Mouse (Mus musculus) heart, embryonic 12.5 days (tissue): ENCODE data around the gene Tgfbr2. TPM values are rescaled to one million over a fixed set of nuclear protein-coding genes. Genes with fewer than 3 reads are reported as not detected.

Experiments used
- ATAC-seq: fragments of 200-750 bp; cut with Nextera tagmentation; 2 replicates; pipeline ENCODE4 v1.8.0; 2017; ENCODE audit warnings: moderate TSS enrichment, moderate library complexity; ENCODE audit not compliant: insufficient number of reproducible peaks, low FRiP score
- H3K27ac ChIP-seq: fragments of 300-500 bp; sonication (generic); 2 replicates; pipeline ENCODE4 v1.5.1; 2016; ENCODE audit warnings: mild to moderate bottlenecking, moderate library complexity; ENCODE audit not compliant: poor library complexity, severe bottlenecking
- H3K27me3 ChIP-seq: fragments of 300-500 bp; sonication (generic); replicated peaks from 2 replicates; pipeline ENCODE4 v1.6.1; 2016; ENCODE audit warnings: mild to moderate bottlenecking, moderate library complexity
- H3K36me3 ChIP-seq: fragments of 300-500 bp; sonication (generic); 2 replicates; pipeline ENCODE4 v1.6.1; 2016; ENCODE audit warnings: mild to moderate bottlenecking, moderate library complexity
- H3K4me1 ChIP-seq: fragments of 300-500 bp; sonication (generic); replicated peaks from 2 replicates; pipeline ENCODE4 v1.6.1; 2016; ENCODE audit warnings: mild to moderate bottlenecking
- H3K4me2 ChIP-seq: fragments of 300-500 bp; sonication (generic); 2 replicates; pipeline ENCODE4 v1.6.1; 2016; ENCODE audit warnings: mild to moderate bottlenecking, moderate library complexity
- H3K4me3 ChIP-seq: fragments of 300-500 bp; sonication (generic); 2 replicates; pipeline ENCODE4 v1.5.1; 2016; ENCODE audit warnings: mild to moderate bottlenecking
- H3K9ac ChIP-seq: fragments of 300-500 bp; sonication (generic); 2 replicates; pipeline ENCODE4 v1.6.1; 2016; ENCODE audit warnings: mild to moderate bottlenecking, moderate library complexity
- H3K9me3 ChIP-seq: fragments of 300-500 bp; sonication (generic); replicated peaks from 2 replicates; pipeline ENCODE4 v1.6.1; 2016; ENCODE audit warnings: mild to moderate bottlenecking, moderate library complexity
- WGBS: fragments of 180-500 bp; shearing (Covaris S2); methylation state at CpG from one replicate; pipeline ENCODE4 v1.1.7; 2016; 5-methylcytosine and 5-hydroxymethylcytosine counted together
- polyA plus RNA-seq: library from polyadenylated mRNA; unstranded; fragments of >200 nt; fragmentation: Nextera tagmentation; extraction: Ambion mirVana; gene quantifications from 2 replicates; pipeline ENCODE4 v1.2.1, GENCODE M21; 2016

Tgfbr2 gene
- polyA plus RNA-seq, 1 experiment from 2014 or later: 22.0 TPM

DNA sequence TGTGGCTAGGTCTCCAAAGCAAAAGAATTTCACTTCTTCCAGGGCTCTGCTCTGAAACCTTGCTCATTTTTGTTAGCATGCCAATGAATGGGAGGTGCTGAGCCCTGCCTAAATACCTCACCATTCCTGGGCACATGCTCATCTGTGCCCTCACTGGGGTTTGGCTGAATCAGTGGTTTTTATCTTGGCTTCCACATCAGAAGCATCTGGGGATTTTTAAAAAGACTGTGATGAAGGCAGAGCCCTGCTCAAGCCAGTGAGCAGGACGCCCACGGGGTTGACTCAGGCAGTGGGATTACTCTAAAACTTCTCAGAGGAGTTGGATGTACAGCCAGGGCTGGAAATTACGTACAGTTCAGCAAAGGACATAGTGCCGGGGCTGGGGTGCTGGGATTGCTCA, 22.3 kb downstream of the Tgfbr2 start:
- no peak overlapping the region for H3K4me3 ChIP-seq
- no peak overlapping the region for H3K9ac ChIP-seq
- WGBS: 76% methylated on average over 4 of the region's 4 CpGs
- H3K4me1 ChIP-seq: peaks cover 37% of the 10 kb centered on the region
- H3K4me2 ChIP-seq: no peak overlapping the region
- H3K27me3 ChIP-seq: no peaks in the 10 kb centered on the region
- H3K9me3 ChIP-seq: peaks cover 7% of the 10 kb centered on the region; the same call in 1 of the 2 replicates
- H3K36me3 ChIP-seq: peaks cover 23% of the 10 kb centered on the region
- H3K27ac ChIP-seq: no peak overlapping the region
- ATAC-seq: no peak

DNA sequence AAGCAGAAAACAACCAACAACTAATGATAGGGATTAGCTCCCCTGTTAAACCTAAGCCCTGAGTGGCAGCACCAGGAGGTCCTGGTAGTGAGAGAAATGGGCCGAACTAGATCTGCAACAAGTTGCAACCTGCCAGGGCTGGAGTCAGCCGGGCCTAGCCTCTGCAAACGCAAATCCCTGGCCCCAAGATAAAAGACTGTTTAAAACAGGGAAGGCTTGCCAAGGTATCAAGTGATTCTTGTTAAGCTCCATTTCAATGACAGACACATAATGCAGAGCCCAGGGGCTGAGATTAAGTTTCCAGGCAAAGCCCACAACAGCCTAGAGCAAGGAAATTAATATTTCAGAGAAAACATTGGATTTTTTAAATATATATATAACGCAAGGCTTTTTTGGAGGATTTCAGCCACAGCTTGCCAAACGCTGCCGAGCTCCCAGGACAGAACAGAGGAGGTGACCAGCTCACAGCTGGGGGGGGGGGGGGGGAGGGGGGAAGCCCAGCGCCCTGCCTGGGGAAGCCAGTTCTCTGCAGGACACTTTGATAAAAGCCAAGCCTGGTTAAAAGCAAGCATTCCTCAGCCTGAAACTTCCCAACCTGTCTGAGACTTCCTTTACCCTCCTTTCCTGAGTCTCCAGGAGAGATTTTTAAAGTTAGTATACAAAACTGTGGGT, 24.3 kb downstream of the Tgfbr2 start:
- Histone ChIP-seq H3K27me3 (no peaks in the 10 kb centered on the region), H3K4me3 (no peak overlapping the region), H3K4me1 (peaks cover 50% of the 10 kb centered on the region), H3K9me3 (peaks cover 7% of the 10 kb centered on the region; the same call in 1 of the 2 replicates), H3K27ac (peak overlapping the region; percentile 61), H3K4me2 (peak overlapping the region; percentile 17; the same call in 1 of the 2 replicates), H3K36me3 (peaks cover 13% of the 10 kb centered on the region), H3K9ac (no peak overlapping the region)
- ATAC-seq: peak; percentile 37; the same call in 1 of the 2 replicates
- WGBS: 15% methylated on average over 6 of the region's 7 CpGs

DNA sequence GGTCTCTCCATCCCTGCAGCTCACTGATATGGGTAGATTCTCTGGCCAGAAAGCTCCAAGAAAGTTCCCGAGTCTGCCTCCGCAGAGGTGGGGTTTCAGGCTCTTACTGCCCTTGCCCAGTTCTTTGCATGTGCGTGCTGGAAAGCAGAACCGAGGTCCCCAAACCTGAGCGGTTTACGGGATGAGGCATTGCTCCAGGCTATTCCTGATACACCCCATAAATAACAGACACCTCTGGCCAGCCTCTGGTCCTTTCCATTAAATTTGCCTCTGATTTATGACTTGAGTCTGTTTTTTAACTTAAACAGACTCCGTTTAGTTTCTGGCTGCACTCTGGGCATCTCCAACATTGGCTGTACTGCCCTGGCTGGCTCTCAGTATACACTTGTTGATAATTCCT, 26.4 kb downstream of the Tgfbr2 start:
- Histone ChIP-seq H3K9ac (no peak overlapping the region), H3K4me2 (no peak overlapping the region), H3K27me3 (no peaks in the 10 kb centered on the region), H3K9me3 (no peaks in the 10 kb centered on the region), H3K27ac (no peak overlapping the region), H3K4me3 (no peak overlapping the region), H3K36me3 (no peaks in the 10 kb centered on the region), H3K4me1 (peaks cover 68% of the 10 kb centered on the region)
- ATAC-seq: no peak
- 89% methylated on average over 7 of the region's 7 CpGs for whole genome bisulfite sequencing

DNA sequence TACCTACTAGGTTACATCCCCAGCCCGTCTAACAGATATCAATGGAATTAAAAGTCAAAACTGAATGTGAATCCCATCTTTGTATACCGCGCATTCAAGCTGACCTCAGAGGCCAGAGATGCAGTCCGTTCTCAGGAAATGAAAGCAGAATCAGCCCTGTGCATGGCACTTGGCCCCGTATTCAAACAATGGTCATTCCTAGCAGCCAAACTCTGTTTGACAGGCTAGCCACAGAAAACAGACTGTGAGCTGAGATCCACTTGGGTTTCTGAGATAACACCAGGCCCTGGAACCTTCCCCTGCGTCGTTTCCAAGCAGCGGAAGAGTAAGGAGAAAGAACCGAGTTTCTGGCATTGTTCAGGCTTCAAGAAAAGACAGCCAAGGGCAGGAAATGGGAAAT, 28.9 kb downstream of the Tgfbr2 start:
- 26% methylated on average over 9 of the region's 9 CpGs for WGBS
- peak; percentile 52; the same call in 1 of the 2 replicates for ATAC-seq
- H3K9ac ChIP-seq: no peak overlapping the region
- H3K27me3 ChIP-seq: no peaks in the 10 kb centered on the region
- H3K27ac ChIP-seq: peak overlapping the region; percentile 88
- no peak overlapping the region for H3K4me3 ChIP-seq
- no peaks in the 10 kb centered on the region for H3K36me3 ChIP-seq
- H3K4me2 ChIP-seq: 0 out of 2 replicates have a peak overlapping the region, but pooled peaks have one; percentile 17
- H3K9me3 ChIP-seq: no peaks in the 10 kb centered on the region
- peaks cover 51% of the 10 kb centered on the region for H3K4me1 ChIP-seq

DNA sequence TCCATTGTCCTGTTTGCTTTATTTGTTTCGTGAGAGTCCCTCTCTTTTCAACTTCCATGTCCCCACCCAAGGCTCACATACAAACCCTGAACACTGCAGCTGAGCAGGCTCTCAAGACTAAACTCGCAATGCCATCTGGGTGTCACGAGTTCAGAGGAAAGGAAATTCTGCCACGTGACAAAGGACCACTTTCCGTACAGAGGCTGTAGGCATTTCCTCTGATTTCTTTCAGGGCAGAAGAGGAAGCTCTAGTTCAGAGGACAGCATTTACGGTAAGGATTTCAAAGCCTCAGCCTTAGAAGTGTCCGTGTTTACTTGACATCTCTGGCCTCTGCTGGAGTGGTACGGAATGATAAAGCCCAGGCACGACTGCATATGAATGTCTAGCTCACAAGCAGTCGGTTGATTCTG, 29.9 kb downstream of the Tgfbr2 start:
- ATAC-seq: peak; percentile 61; the same call in 1 of the 2 replicates
- H3K27me3 ChIP-seq: no peaks in the 10 kb centered on the region
- 0 out of 2 replicates have a peak overlapping the region, but pooled peaks have one; percentile 6 for H3K4me2 ChIP-seq
- H3K36me3 ChIP-seq: 0 out of 2 replicates have a peak, but pooled peaks cover 3% of the 10 kb centered on the region
- WGBS: 24% methylated on average over 10 of the region's 10 CpGs
- H3K4me3 ChIP-seq: no peak overlapping the region
- H3K4me1 ChIP-seq: peaks cover 43% of the 10 kb centered on the region
- no peak overlapping the region for H3K9ac ChIP-seq
- H3K27ac ChIP-seq: peak overlapping the region; percentile 88
- H3K9me3 ChIP-seq: no peaks in the 10 kb centered on the region

DNA sequence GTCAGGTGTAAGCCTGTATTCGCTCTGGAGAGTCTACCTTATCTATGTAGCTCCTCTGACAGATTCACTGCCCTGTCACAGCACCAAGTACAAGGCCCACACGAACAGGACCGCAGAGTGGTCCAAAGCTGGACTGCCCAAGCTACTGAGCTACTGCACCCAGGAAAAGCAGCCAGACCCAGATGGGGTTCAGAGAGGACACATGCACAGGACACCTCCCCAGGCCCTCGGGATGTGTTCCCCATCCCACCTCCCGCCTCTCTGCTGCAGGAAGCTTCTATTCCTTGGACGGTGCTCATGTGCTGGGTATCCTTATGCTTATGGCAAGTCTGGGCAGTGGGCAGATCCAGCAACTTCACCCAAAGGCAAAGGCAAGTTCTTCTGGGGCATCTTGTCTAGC, 34.7 kb downstream of the Tgfbr2 start:
- H3K27ac ChIP-seq: no peak overlapping the region

DNA sequence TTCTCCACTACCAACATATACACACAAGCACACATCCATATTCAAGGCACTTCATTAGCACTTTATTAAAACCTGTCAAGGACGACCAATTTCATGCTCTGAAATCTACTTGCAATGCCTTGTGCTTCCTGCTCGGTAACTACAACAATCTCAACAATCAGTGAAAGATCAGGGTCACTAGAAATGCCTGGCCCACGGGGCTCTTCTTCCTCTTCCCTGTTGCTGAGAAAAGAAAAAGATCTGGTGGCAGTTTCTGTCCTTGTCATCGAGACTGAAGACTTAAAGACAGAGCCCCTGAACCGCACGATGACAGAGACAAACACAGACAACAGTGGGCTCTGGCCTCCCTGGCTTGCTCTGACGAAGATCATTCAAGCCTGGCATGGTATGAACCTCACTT, 35.6 kb downstream of the Tgfbr2 start:
- Histone ChIP-seq H3K36me3 (0 out of 2 replicates have a peak, but pooled peaks cover 4% of the 10 kb centered on the region), H3K4me1 (peaks cover 31% of the 10 kb centered on the region), H3K27ac (no peak overlapping the region), H3K9me3 (no peaks in the 10 kb centered on the region), H3K4me3 (no peak overlapping the region), H3K4me2 (no peak overlapping the region), H3K27me3 (no peaks in the 10 kb centered on the region), H3K9ac (no peak overlapping the region)
- no peak for ATAC-seq
- 75% methylated on average over 7 of the region's 7 CpGs for WGBS

More for the DNA sequence above, 34.7 kb downstream of the Tgfbr2 start:
- H3K4me1 ChIP-seq: peaks cover 33% of the 10 kb centered on the region
- H3K9me3 ChIP-seq: no peaks in the 10 kb centered on the region
- H3K4me2 ChIP-seq: no peak overlapping the region
- 83% methylated on average over 6 of the region's 6 CpGs for WGBS
- H3K9ac ChIP-seq: no peak overlapping the region
- ATAC-seq: no peak
- H3K27me3 ChIP-seq: no peaks in the 10 kb centered on the region
- H3K4me3 ChIP-seq: no peak overlapping the region
- 0 out of 2 replicates have a peak, but pooled peaks cover 4% of the 10 kb centered on the region for H3K36me3 ChIP-seq

DNA sequence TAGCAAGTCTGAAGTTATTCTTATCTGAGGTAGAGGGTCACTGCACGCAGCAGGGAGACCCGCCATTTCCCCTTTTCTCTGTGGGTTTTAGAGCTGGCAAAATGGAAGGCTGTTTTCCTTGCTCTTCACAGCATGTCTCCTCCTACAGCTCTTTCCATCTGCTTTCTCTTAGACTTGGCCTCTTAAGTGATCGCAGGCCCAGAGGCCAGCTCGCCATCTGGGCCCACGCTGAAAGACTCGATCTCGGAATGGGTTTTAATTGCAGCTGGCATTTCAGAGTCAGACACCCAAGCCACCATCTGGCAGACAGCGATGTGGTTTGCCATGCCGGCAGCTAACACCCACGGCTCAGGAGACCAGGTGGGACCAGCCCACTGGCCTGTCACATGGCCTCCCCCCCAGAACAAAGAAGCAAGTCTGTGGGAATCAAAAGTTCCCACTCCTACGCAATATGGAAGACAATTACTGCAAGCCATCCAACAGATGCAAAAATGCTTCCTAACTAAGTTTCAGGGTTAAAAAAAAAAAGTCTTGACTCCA, 36.5 kb downstream of the Tgfbr2 start:
- no peak overlapping the region for H3K9ac ChIP-seq
- H3K27me3 ChIP-seq: no peaks in the 10 kb centered on the region
- no peaks in the 10 kb centered on the region for H3K9me3 ChIP-seq
- no peak overlapping the region for H3K4me2 ChIP-seq
- no peak for ATAC-seq
- H3K4me1 ChIP-seq: peaks cover 26% of the 10 kb centered on the region
- H3K4me3 ChIP-seq: no peak overlapping the region
- H3K27ac ChIP-seq: no peak overlapping the region
- 80% methylated on average over 11 of the region's 11 CpGs for WGBS
- H3K36me3 ChIP-seq: 0 out of 2 replicates have a peak, but pooled peaks cover 4% of the 10 kb centered on the region

DNA sequence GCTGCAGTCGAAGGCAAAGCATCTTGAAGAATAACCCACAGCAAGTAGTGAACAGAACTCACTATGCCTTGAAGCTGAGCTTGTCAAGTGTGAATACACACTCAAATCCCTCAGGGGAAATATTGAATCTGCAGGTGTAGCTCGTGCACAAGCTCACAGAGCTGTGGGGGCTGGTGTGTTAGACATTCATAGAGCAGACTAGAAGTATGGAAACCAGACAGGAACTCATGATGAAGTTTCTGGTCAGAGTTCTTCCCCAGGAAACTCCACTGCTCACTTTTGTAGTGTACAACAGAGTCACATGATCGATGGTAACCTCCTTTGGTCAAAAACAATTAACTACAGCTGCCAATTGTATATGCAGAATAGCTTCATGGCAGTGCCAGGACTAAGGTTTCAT, 37.5 kb downstream of the Tgfbr2 start:
- no peak for ATAC-seq
- no peaks in the 10 kb centered on the region for H3K9me3 ChIP-seq
- WGBS: 75% methylated on average over 3 of the region's 3 CpGs

DNA sequence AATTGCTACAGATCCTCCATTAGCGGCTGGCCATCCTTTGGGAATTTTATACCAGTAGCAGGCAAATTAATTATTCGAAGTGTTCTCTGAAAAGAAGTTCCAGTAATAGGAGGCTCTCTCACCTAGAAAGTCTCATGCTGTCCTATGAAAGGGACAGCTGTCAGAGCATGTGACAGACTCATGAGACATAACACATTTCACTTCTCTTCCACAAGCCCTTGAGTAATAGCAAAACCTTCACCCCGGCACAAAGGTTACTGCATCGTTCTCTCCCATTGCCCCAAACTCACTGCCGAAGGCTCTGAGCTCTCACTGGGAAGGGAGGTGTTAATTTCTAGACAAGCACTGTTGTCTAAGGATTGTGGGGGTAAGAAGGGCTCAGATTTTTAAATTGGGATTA, 38.3 kb downstream of the Tgfbr2 start:
- H3K4me2 ChIP-seq: no peak overlapping the region
- 0 out of 2 replicates have a peak, but pooled peaks cover 4% of the 10 kb centered on the region for H3K36me3 ChIP-seq
- no peaks in the 10 kb centered on the region for H3K27me3 ChIP-seq
- WGBS: 70% methylated on average over 5 of the region's 5 CpGs
- peaks cover 41% of the 10 kb centered on the region for H3K4me1 ChIP-seq
- ATAC-seq: no peak
- no peak overlapping the region for H3K4me3 ChIP-seq
- no peak overlapping the region for H3K9ac ChIP-seq
- H3K27ac ChIP-seq: no peak overlapping the region
- no peaks in the 10 kb centered on the region for H3K9me3 ChIP-seq

More for the DNA sequence above, 37.5 kb downstream of the Tgfbr2 start:
- no peak overlapping the region for H3K9ac ChIP-seq
- H3K27ac ChIP-seq: no peak overlapping the region
- H3K4me2 ChIP-seq: no peak overlapping the region
- no peak overlapping the region for H3K4me3 ChIP-seq
- H3K36me3 ChIP-seq: 0 out of 2 replicates have a peak, but pooled peaks cover 4% of the 10 kb centered on the region
- H3K27me3 ChIP-seq: no peaks in the 10 kb centered on the region
- H3K4me1 ChIP-seq: peaks cover 34% of the 10 kb centered on the region

DNA sequence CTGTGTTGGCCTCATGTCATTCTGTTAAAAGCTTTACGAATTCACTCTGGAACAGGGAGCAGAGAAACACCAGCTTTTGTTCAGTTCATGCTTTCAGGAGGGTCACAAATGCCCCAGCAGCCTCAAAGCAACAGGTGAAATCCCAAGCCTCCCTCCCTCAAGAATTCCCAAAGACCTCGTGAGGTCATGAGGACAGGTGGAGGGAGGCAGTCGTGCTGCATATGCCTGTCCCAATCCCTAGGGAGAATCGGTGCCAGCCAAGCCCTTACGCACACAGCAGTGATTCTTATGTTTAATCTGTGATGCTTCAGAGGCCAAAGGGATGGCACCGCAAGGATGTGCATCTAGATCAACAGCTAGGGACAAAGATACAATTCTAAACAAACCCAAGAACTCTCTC, 39.0 kb downstream of the Tgfbr2 start:
- Histone ChIP-seq H3K9ac (no peak overlapping the region), H3K9me3 (no peaks in the 10 kb centered on the region), H3K4me2 (no peak overlapping the region), H3K4me1 (peaks cover 41% of the 10 kb centered on the region), H3K36me3 (peaks cover 8% of the 10 kb centered on the region), H3K27me3 (no peaks in the 10 kb centered on the region), H3K4me3 (no peak overlapping the region), H3K27ac (no peak overlapping the region)
- WGBS: 77% methylated on average over 6 of the region's 6 CpGs
- no peak for ATAC-seq
